Mouse (Mus musculus) myocyte (in vitro differentiated cells): ENCODE measurements around the gene Aldh3a2. TPM values are rescaled to one million over a fixed set of nuclear protein-coding genes. Genes with fewer than 3 reads are reported as not detected.

ENCODE experiments used
- H3K27me3 ChIP-seq: one replicate; pipeline ENCODE4 v1.6.1; 2011; ENCODE audit not compliant: control insufficient read depth, insufficient read depth, insufficient read length
- H3K36me3 ChIP-seq: one replicate; pipeline ENCODE4 v1.6.1; 2011; ENCODE audit not compliant: control insufficient read depth, insufficient read depth
- H3K4me2 ChIP-seq: one replicate; pipeline ENCODE4 v1.6.1; 2011; ENCODE audit warnings: low read depth, control low read depth
- H3K4me3 ChIP-seq: one replicate; pipeline ENCODE4 v1.5.1; 2011; ENCODE audit warnings: mild to moderate bottlenecking, control low read depth, moderate library complexity
- H3K79me2 ChIP-seq: one replicate; pipeline ENCODE4 v1.6.1; 2011; ENCODE audit not compliant: control insufficient read depth, insufficient read depth
- H3ac ChIP-seq: one replicate; pipeline ENCODE4 v1.6.1; 2011; ENCODE audit not compliant: control insufficient read depth, insufficient read length
- CEBPB ChIP-seq: IDR thresholded peaks from 2 replicates; pipeline ENCODE4 v1.6.1; 2011; ENCODE audit warnings: mild to moderate bottlenecking, moderate library complexity; ENCODE audit not compliant: poor library complexity, insufficient read depth, severe bottlenecking
- E2F4 ChIP-seq: IDR thresholded peaks from one replicate; pipeline ENCODE4 v1.6.1; 2011; ENCODE audit warnings: mild to moderate bottlenecking, control low read depth, moderate library complexity; ENCODE audit not compliant: insufficient read depth
- MAX ChIP-seq: IDR thresholded peaks from one replicate; pipeline ENCODE4 v1.6.1; 2011; ENCODE audit warnings: low read depth, mild to moderate bottlenecking, control low read depth
- MYOD1 ChIP-seq, 3 experiments: IDR thresholded peaks; one replicate each; pipeline ENCODE4 v1.6.1; 2011; ENCODE audit warnings: control low read depth in 2 of 3, low read depth in 2 of 3, mild to moderate bottlenecking in 2 of 3, moderate library complexity in 1 of 3; ENCODE audit not compliant: insufficient read length in 2 of 3, control insufficient read depth in 1 of 3
- MYOG ChIP-seq, 3 experiments: IDR thresholded peaks; one replicate each; pipeline ENCODE4 v1.6.1; 2011; ENCODE audit warnings: control low read depth in 2 of 3, low read depth in 2 of 3, mild to moderate bottlenecking in 2 of 3; ENCODE audit not compliant: insufficient read length in 2 of 3, control insufficient read depth in 1 of 3, insufficient read depth in 1 of 3
- POLR2A ChIP-seq: IDR thresholded peaks from one replicate; pipeline ENCODE4 v1.6.1; 2011; ENCODE audit warnings: low read depth, mild to moderate bottlenecking, control low read depth, moderate library complexity; ENCODE audit not compliant: insufficient read length
- POLR2AphosphoS2 ChIP-seq: IDR thresholded peaks from one replicate; pipeline ENCODE4 v1.6.1; 2011; ENCODE audit warnings: low read depth, control low read depth; ENCODE audit not compliant: insufficient read length
- REST ChIP-seq: IDR thresholded peaks from one replicate; pipeline ENCODE4 v1.6.1; 2011; ENCODE audit warnings: mild to moderate bottlenecking, control low read depth, moderate library complexity; ENCODE audit not compliant: insufficient read depth, insufficient read length
- SRF ChIP-seq: IDR thresholded peaks from one replicate; pipeline ENCODE4 v1.6.1; 2011; ENCODE audit warnings: low read depth; ENCODE audit not compliant: control insufficient read depth, insufficient read length
- TCF12 ChIP-seq: IDR thresholded peaks from one replicate; pipeline ENCODE4 v1.6.1; 2011; ENCODE audit warnings: mild to moderate bottlenecking, control low read depth; ENCODE audit not compliant: poor library complexity, insufficient read depth, severe bottlenecking
- TCF3 ChIP-seq: IDR thresholded peaks from one replicate; pipeline ENCODE4 v1.6.1; 2011; ENCODE audit warnings: low read depth, control low read depth; ENCODE audit not compliant: insufficient read length
- USF1 ChIP-seq: IDR thresholded peaks from one replicate; pipeline ENCODE4 v1.6.1; 2011; ENCODE audit warnings: low read depth, mild to moderate bottlenecking, control low read depth, moderate library complexity
- polyA plus RNA-seq: library from polyadenylated mRNA; unstranded; fragments of >200 nt; fragmentation: generic; extraction: Trizol; gene quantifications from one replicate; pipeline ENCODE4 v1.2.1, GENCODE M21; 2012; ENCODE audit warnings: missing spikeins

Gene Aldh3a2
- polyA plus RNA-seq, 1 experiment, result 28.6 TPM

GRCm38 (mm10) chr11:61259106-61259505 is 8.2 kb downstream of the Aldh3a2 start:
- no peak overlapping the region for H3K4me2 ChIP-seq
- TF ChIP-seq MYOD1 (IDR thresholded peaks at IDR 0.05; ENCODE audit: control insufficient read depth in 1 of 3, insufficient read length in 2 of 3, low read depth in 2 of 3), result no peak
- TF ChIP-seq MYOG (IDR thresholded peaks at IDR 0.05; ENCODE audit: control insufficient read depth in 1 of 3, insufficient read depth in 1 of 3, insufficient read length in 2 of 3, low read depth in 2 of 3), result no peak
- no peak for TF ChIP-seq MAX
- TF ChIP-seq REST, result no peak
- TF ChIP-seq SRF, result no peak
- no peak for TF ChIP-seq TCF12
- TF ChIP-seq CEBPB, result no peak
- no peak for TF ChIP-seq POLR2AphosphoS2
- TF ChIP-seq USF1, result no peak
- no peak for TF ChIP-seq E2F4
- no peak for TF ChIP-seq POLR2A
- TF ChIP-seq TCF3, result no peak
- H3K4me3 ChIP-seq, result no peak overlapping the region
- no peaks in the 10 kb centered on the region for H3K27me3 ChIP-seq
- no peaks in the 10 kb centered on the region for H3K79me2 ChIP-seq
- H3K36me3 ChIP-seq, result peaks cover 46% of the 10 kb centered on the region
- H3ac ChIP-seq, result no peak overlapping the region

GRCm38 (mm10) chr11:61252807-61253206 is 14.5 kb downstream of the Aldh3a2 start:
- no peak overlapping the region for H3K4me3 ChIP-seq
- H3K36me3 ChIP-seq, result peaks cover 44% of the 10 kb centered on the region
- no peak for TF ChIP-seq POLR2A
- TF ChIP-seq E2F4, result no peak
- no peak for TF ChIP-seq MAX
- TF ChIP-seq TCF3, result no peak
- no peaks in the 10 kb centered on the region for H3K27me3 ChIP-seq
- no peaks in the 10 kb centered on the region for H3K79me2 ChIP-seq
- H3ac ChIP-seq, result no peak overlapping the region
- no peak overlapping the region for H3K4me2 ChIP-seq

GRCm38 (mm10) chr11:61251741-61252140 is 15.5 kb downstream of the Aldh3a2 start:
- no peak overlapping the region for H3ac ChIP-seq
- no peaks in the 10 kb centered on the region for H3K27me3 ChIP-seq
- H3K4me3 ChIP-seq, result no peak overlapping the region
- peaks cover 44% of the 10 kb centered on the region for H3K36me3 ChIP-seq
- no peaks in the 10 kb centered on the region for H3K79me2 ChIP-seq
- no peak for TF ChIP-seq MYOD1 (IDR thresholded peaks at IDR 0.05; ENCODE audit: control insufficient read depth in 1 of 3, insufficient read length in 2 of 3, low read depth in 2 of 3)
- TF ChIP-seq CEBPB, result no peak
- TF ChIP-seq MYOG (IDR thresholded peaks at IDR 0.05; ENCODE audit: control insufficient read depth in 1 of 3, insufficient read depth in 1 of 3, insufficient read length in 2 of 3, low read depth in 2 of 3), result no peak
- TF ChIP-seq TCF12, result no peak
- TF ChIP-seq REST, result no peak
- no peak for TF ChIP-seq USF1
- no peak for TF ChIP-seq POLR2AphosphoS2
- no peak for TF ChIP-seq MAX
- no peak for TF ChIP-seq SRF
- no peak for TF ChIP-seq TCF3
- TF ChIP-seq POLR2A, result no peak
- no peak for TF ChIP-seq E2F4
- H3K4me2 ChIP-seq, result no peak overlapping the region

DNA sequence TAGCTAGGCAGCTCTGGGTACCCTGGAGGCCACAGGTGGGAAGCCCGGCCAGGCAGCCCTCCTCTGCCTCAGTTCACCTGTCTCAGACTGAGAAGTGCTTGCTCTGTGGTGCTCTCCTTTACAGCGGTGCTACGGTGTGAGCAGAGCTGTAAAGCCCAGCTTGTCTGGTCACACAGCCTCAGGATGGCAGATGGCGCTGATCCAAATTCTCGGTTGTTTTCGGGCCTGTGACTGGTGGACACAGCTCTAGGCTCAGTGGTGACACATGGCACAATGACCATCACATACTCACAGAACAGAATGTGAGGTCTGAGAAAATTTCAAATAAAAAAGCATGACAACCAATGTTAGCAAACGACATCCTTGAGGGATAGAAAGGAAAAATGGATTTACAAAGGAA is 22.9 kb downstream of the Aldh3a2 start:
- TF ChIP-seq USF1, result no peak
- TF ChIP-seq E2F4, result no peak
- TF ChIP-seq MYOG (IDR thresholded peaks at IDR 0.05; ENCODE audit: control insufficient read depth in 1 of 3, insufficient read depth in 1 of 3, insufficient read length in 2 of 3, low read depth in 2 of 3), result no peak
- TF ChIP-seq POLR2AphosphoS2, result no peak
- TF ChIP-seq POLR2A, result no peak
- TF ChIP-seq CEBPB, result no peak
- no peak for TF ChIP-seq TCF3
- Histone ChIP-seq H3K36me3 (peaks cover 16% of the 10 kb centered on the region), H3K27me3 (no peaks in the 10 kb centered on the region), H3K4me2 (no peak overlapping the region), H3K79me2 (no peaks in the 10 kb centered on the region), H3ac (no peak overlapping the region), H3K4me3 (no peak overlapping the region)

GRCm38 (mm10) chr11:61236015-61236414 is 31.2 kb downstream of the Aldh3a2 start:
- no peak for TF ChIP-seq E2F4
- TF ChIP-seq MYOD1 (IDR thresholded peaks at IDR 0.05; ENCODE audit: control insufficient read depth in 1 of 3, insufficient read length in 2 of 3, low read depth in 2 of 3), result no peak
- TF ChIP-seq POLR2AphosphoS2, result no peak
- TF ChIP-seq TCF12, result no peak
- TF ChIP-seq USF1, result no peak
- TF ChIP-seq MAX, result no peak
- no peak for TF ChIP-seq MYOG (IDR thresholded peaks at IDR 0.05; ENCODE audit: control insufficient read depth in 1 of 3, insufficient read depth in 1 of 3, insufficient read length in 2 of 3, low read depth in 2 of 3)
- no peak for TF ChIP-seq SRF

More at GRCm38 (mm10) chr11:61236015-61236414, 31.2 kb downstream of the Aldh3a2 start:
- Histone ChIP-seq H3K27me3 (peaks cover 4% of the 10 kb centered on the region), H3K79me2 (no peaks in the 10 kb centered on the region), H3K36me3 (no peaks in the 10 kb centered on the region), H3K4me3 (no peak overlapping the region), H3K4me2 (no peak overlapping the region), H3ac (no peak overlapping the region)
